Mouse (Mus musculus): Measurements from ENCODE around the gene Ccdc30.

DNA sequence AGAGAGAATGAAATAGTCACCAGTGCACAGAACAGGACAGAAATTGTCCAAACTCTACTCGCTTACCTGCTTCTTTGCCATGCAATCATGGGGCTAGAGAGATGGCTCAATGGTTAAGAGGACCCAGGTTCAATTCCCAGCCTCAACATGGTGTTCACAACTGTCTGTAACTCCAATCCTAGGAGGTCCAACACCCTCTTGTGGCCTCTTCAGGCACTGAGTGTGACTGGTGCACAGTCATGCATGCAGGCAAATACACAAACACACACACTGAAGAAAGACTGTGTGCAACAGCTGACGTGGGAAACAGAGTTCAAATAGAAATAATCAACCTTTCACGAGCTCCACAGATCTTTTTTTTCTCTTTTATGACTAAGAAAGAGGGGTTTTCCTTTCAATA, 53.1 kb downstream of the Ccdc30 start:
- TF ChIP-seq POLR2A (IDR thresholded peaks at IDR 0.05; ENCODE audit: control insufficient read depth in 1 of 2, insufficient read depth in 1 of 2, low read depth in 1 of 2, low read length in 2 of 2, poor library complexity in 1 of 2) (no peak), CHD1 (IDR thresholded peaks at IDR 0.05; ENCODE audit: low read depth, low read length) (no peak), ZNF384 (IDR thresholded peaks at IDR 0.05; ENCODE audit: low read depth, low read length) (no peak), ZMIZ1 (IDR thresholded peaks at IDR 0.05; ENCODE audit: low read depth, low read length) (no peak)
